Mouse (Mus musculus): Measurements from ENCODE around the gene Scn3a. TPM values are rescaled to one million over a fixed set of nuclear protein-coding genes. Genes with fewer than 3 reads are reported as not detected.
A peak's percentile ranks its signal among the peaks of the same experiment; 100 is the strongest.

The Scn3a gene
- 3.5 and 3.9 TPM in 2 replicates for polyA plus RNA-seq (2014; fragmentation: Nextera tagmentation; extraction: Ambion mirVana)

GRCm38 (mm10) chr2:65566793-65567787, at the start of gene Scn3a:
TSS of gene Scn3a (minus strand) at chr2:65567627.
- Histone ChIP-seq H3K4me2 (ENCODE audit: low read depth, low read length) (peak within 1 kb of the TSS; percentile 38), H3K27me3 (replicated peaks; ENCODE audit: control insufficient read depth, insufficient read depth, low read length) (no peaks in the 10 kb centered on the region), H3K9me3 (ENCODE audit: control insufficient read depth, low read length) (no peaks in the 10 kb centered on the region), H3K4me3 (ENCODE audit: low read depth, low read length) (peak within 1 kb of the TSS; percentile 11), H3K27ac (replicated peaks; ENCODE audit: low read depth, low read length) (no peak within 1 kb of the TSS), H3K36me3 (ENCODE audit: control insufficient read depth, insufficient read depth, low read length) (no peaks in the 10 kb centered on the region), H3K9ac (ENCODE audit: low read depth, low read length) (no peak within 1 kb of the TSS), H3K4me1 (ENCODE audit: control insufficient read depth, insufficient read depth, low read length) (no peaks in the 10 kb centered on the region)
- ATAC-seq (ENCODE audit: low read depth), result 0 out of 2 replicates have a peak, but pooled peaks have one; percentile 46
- peak; percentile 78 for DNase-seq (ENCODE audit: low spot score)
- WGBS, result 13% methylated on average over 16 of the region's 16 CpGs

- Histone ChIP-seq H3K27ac (replicated peaks; ENCODE audit: low read depth, low read length) (no peak overlapping the region), H3K36me3 (ENCODE audit: control insufficient read depth, insufficient read depth, low read length) (no peaks in the 10 kb centered on the region), H3K4me2 (ENCODE audit: low read depth, low read length) (no peak overlapping the region), H3K9me3 (ENCODE audit: control insufficient read depth, low read length) (no peaks in the 10 kb centered on the region), H3K9ac (ENCODE audit: low read depth, low read length) (no peak overlapping the region), H3K4me1 (ENCODE audit: control insufficient read depth, insufficient read depth, low read length) (no peaks in the 10 kb centered on the region), H3K27me3 (replicated peaks; ENCODE audit: control insufficient read depth, insufficient read depth, low read length) (no peaks in the 10 kb centered on the region), H3K4me3 (ENCODE audit: low read depth, low read length) (no peak overlapping the region)
- no peak for ATAC-seq (ENCODE audit: low read depth)
- WGBS, result 75% methylated on average over 4 of the region's 4 CpGs
- DNase-seq (ENCODE audit: low spot score), result no peak
These were observed 44.5 kb upstream of the Scn3a start for GRCm38 (mm10) chr2:65611887-65612286.

GRCm38 (mm10) chr2:65607813-65608212, 40.4 kb upstream of the Scn3a start:
- Histone ChIP-seq H3K4me1 (ENCODE audit: control insufficient read depth, insufficient read depth, low read length) (no peaks in the 10 kb centered on the region), H3K36me3 (ENCODE audit: control insufficient read depth, insufficient read depth, low read length) (no peaks in the 10 kb centered on the region), H3K9ac (ENCODE audit: low read depth, low read length) (no peak overlapping the region), H3K27ac (replicated peaks; ENCODE audit: low read depth, low read length) (no peak overlapping the region), H3K27me3 (replicated peaks; ENCODE audit: control insufficient read depth, insufficient read depth, low read length) (no peaks in the 10 kb centered on the region), H3K9me3 (ENCODE audit: control insufficient read depth, low read length) (no peaks in the 10 kb centered on the region), H3K4me2 (ENCODE audit: low read depth, low read length) (no peak overlapping the region), H3K4me3 (ENCODE audit: low read depth, low read length) (no peak overlapping the region)
- ATAC-seq (ENCODE audit: low read depth) (peak; percentile 88; the same call in 1 of the 2 replicates), DNase-seq (ENCODE audit: low spot score) (peak; percentile 51)

- Histone ChIP-seq H3K36me3 (ENCODE audit: control insufficient read depth, insufficient read depth, low read length) (no peaks in the 10 kb centered on the region), H3K27ac (replicated peaks; ENCODE audit: low read depth, low read length) (no peak overlapping the region)
- ATAC-seq (ENCODE audit: low read depth), result no peak
These were observed 20.3 kb upstream of the Scn3a start for GRCm38 (mm10) chr2:65587679-65588078.

DNA sequence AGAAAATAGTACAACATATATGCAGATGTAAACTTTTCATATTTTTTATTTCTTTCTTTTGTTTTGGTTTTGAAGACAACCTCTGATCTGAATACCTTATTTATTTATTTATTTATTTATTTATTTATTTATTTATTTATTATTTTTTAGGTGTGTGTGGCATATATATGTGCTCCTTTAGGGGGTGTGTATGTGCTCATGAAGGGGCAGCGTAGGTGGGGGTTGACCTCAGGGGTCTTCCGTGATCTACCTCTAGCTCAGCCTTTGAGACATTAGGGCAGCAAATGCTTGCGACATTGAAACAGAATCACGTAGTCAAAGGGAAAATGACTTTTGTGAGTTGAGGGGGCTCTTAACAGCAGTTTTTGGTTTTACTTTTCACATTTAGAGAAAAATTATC, 498 bp upstream of the Scn3a start:
- ATAC-seq (ENCODE audit: low read depth) (no peak), DNase-seq (ENCODE audit: low spot score) (no peak)
- Histone ChIP-seq H3K9ac (ENCODE audit: low read depth, low read length) (no peak overlapping the region), H3K27me3 (replicated peaks; ENCODE audit: control insufficient read depth, insufficient read depth, low read length) (no peaks in the 10 kb centered on the region), H3K27ac (replicated peaks; ENCODE audit: low read depth, low read length) (no peak overlapping the region), H3K36me3 (ENCODE audit: control insufficient read depth, insufficient read depth, low read length) (no peaks in the 10 kb centered on the region), H3K9me3 (ENCODE audit: control insufficient read depth, low read length) (no peaks in the 10 kb centered on the region), H3K4me2 (ENCODE audit: low read depth, low read length) (no peak overlapping the region), H3K4me3 (ENCODE audit: low read depth, low read length) (no peak overlapping the region), H3K4me1 (ENCODE audit: control insufficient read depth, insufficient read depth, low read length) (no peaks in the 10 kb centered on the region)
- WGBS, result 89% methylated on average over 4 of the region's 4 CpGs

More at GRCm38 (mm10) chr2:65587679-65588078, 20.3 kb upstream of the Scn3a start:
- Histone ChIP-seq H3K9ac (ENCODE audit: low read depth, low read length) (no peak overlapping the region), H3K27me3 (replicated peaks; ENCODE audit: control insufficient read depth, insufficient read depth, low read length) (no peaks in the 10 kb centered on the region), H3K4me2 (ENCODE audit: low read depth, low read length) (no peak overlapping the region), H3K4me1 (ENCODE audit: control insufficient read depth, insufficient read depth, low read length) (no peaks in the 10 kb centered on the region), H3K4me3 (ENCODE audit: low read depth, low read length) (no peak overlapping the region), H3K9me3 (ENCODE audit: control insufficient read depth, low read length) (no peaks in the 10 kb centered on the region)
- DNase-seq (ENCODE audit: low spot score), result no peak
- 68% methylated on average over 5 of the region's 5 CpGs for WGBS

GRCm38 (mm10) chr2:65563898-65564297, 3.5 kb downstream of the Scn3a start:
- WGBS, result 26% methylated on average over 4 of the region's 4 CpGs
- Histone ChIP-seq H3K27ac (replicated peaks; ENCODE audit: low read depth, low read length) (no peak overlapping the region), H3K4me1 (ENCODE audit: control insufficient read depth, insufficient read depth, low read length) (no peaks in the 10 kb centered on the region), H3K9ac (ENCODE audit: low read depth, low read length) (no peak overlapping the region), H3K27me3 (replicated peaks; ENCODE audit: control insufficient read depth, insufficient read depth, low read length) (no peaks in the 10 kb centered on the region), H3K36me3 (ENCODE audit: control insufficient read depth, insufficient read depth, low read length) (no peaks in the 10 kb centered on the region), H3K4me3 (ENCODE audit: low read depth, low read length) (no peak overlapping the region), H3K9me3 (ENCODE audit: control insufficient read depth, low read length) (no peaks in the 10 kb centered on the region), H3K4me2 (ENCODE audit: low read depth, low read length) (no peak overlapping the region)
- DNase-seq (ENCODE audit: low spot score) (peak; percentile 36), ATAC-seq (ENCODE audit: low read depth) (no peak)

GRCm38 (mm10) chr2:65557719-65558118, 9.7 kb downstream of the Scn3a start:
- 71% methylated on average over 3 of the region's 3 CpGs for WGBS
- no peak overlapping the region for H3K4me2 ChIP-seq (ENCODE audit: low read depth, low read length)
- ATAC-seq (ENCODE audit: low read depth), result no peak

DNA sequence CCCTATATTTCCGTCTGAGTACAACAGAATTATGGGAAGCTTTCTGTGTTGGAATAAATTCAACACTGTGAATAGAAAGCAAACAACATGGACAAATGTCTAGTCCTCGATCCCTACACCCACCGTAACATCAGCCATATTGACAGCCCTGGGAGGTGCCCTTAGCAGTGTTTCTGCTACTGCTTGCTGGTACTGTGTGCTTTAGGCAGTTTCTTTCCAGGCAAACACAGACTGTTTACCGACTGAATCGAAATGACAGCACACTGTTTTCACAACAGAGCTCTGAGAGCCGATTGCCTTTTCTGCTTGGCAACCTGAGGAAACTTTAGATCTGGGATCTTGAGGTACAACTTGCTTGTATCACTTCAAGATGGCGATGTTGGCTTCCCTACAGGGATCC, 12.8 kb downstream of the Scn3a start:
- WGBS, result 75% methylated on average over 7 of the region's 7 CpGs

More at GRCm38 (mm10) chr2:65557719-65558118, 9.7 kb downstream of the Scn3a start:
- no peak overlapping the region for H3K27ac ChIP-seq (replicated peaks; ENCODE audit: low read depth, low read length)
- no peaks in the 10 kb centered on the region for H3K27me3 ChIP-seq (replicated peaks; ENCODE audit: control insufficient read depth, insufficient read depth, low read length)
- H3K9ac ChIP-seq (ENCODE audit: low read depth, low read length), result no peak overlapping the region
- no peaks in the 10 kb centered on the region for H3K36me3 ChIP-seq (ENCODE audit: control insufficient read depth, insufficient read depth, low read length)
- H3K4me3 ChIP-seq (ENCODE audit: low read depth, low read length), result no peak overlapping the region
- no peak for DNase-seq (ENCODE audit: low spot score)
- no peaks in the 10 kb centered on the region for H3K9me3 ChIP-seq (ENCODE audit: control insufficient read depth, low read length)
- H3K4me1 ChIP-seq (ENCODE audit: control insufficient read depth, insufficient read depth, low read length), result no peaks in the 10 kb centered on the region

More for the DNA sequence above, 12.8 kb downstream of the Scn3a start:
- no peaks in the 10 kb centered on the region for H3K4me1 ChIP-seq (ENCODE audit: control insufficient read depth, insufficient read depth, low read length)
- DNase-seq (ENCODE audit: low spot score), result no peak
- ATAC-seq (ENCODE audit: low read depth), result no peak
- H3K4me3 ChIP-seq (ENCODE audit: low read depth, low read length), result no peak overlapping the region
- no peaks in the 10 kb centered on the region for H3K36me3 ChIP-seq (ENCODE audit: control insufficient read depth, insufficient read depth, low read length)
- no peaks in the 10 kb centered on the region for H3K27me3 ChIP-seq (replicated peaks; ENCODE audit: control insufficient read depth, insufficient read depth, low read length)
- no peaks in the 10 kb centered on the region for H3K9me3 ChIP-seq (ENCODE audit: control insufficient read depth, low read length)
- no peak overlapping the region for H3K4me2 ChIP-seq (ENCODE audit: low read depth, low read length)
- H3K9ac ChIP-seq (ENCODE audit: low read depth, low read length), result no peak overlapping the region
- H3K27ac ChIP-seq (replicated peaks; ENCODE audit: low read depth, low read length), result no peak overlapping the region
